Mouse (Mus musculus): ENCODE measurements around the gene Ptprd. TPM values are rescaled to one million over a fixed set of nuclear protein-coding genes. Genes with fewer than 3 reads are reported as not detected.

The Ptprd gene
- total and polyA plus RNA-seq, 3 experiments: 0.30 to 0.66 TPM; not detected in 1

DNA sequence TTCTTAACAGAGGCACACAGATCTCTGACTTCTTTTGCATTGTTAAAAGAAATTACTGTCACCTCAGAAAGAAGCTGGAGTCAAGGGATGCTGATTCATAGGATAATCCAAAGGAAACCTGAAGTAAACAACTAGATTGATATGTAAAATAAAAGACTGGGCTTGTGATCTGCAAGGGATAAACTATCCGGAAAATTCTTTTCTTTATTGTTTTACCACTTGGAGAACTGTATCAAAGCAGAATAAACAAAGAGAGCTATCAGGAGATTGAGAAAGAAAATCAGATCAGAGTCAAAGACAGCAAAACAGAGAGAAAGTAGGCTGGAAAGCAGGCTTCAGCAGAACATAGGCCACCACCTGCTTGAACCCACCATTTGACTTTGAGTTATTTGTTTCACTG is 962.0 kb downstream of the Ptprd start:
- H3K27me3 ChIP-seq (ENCODE audit: insufficient read depth, low read length): no peaks in the 10 kb centered on the region
- H3K4me3 ChIP-seq (ENCODE audit: low read depth, low read length): no peak overlapping the region
- TF ChIP-seq POLR2AphosphoS5 (IDR thresholded peaks at IDR 0.05; ENCODE audit: insufficient replicate concordance, low read depth, low read length) (no peak), CTCF (IDR thresholded peaks at IDR 0.05; ENCODE audit: low read depth, low read length) (no peak), GATA1 (IDR thresholded peaks at IDR 0.05; ENCODE audit: borderline replicate concordance, low read length) (no peak), GATA2 (IDR thresholded peaks at IDR 0.05; ENCODE audit: borderline replicate concordance, low read depth, low read length) (no peak), TAL1 (conservative IDR thresholded peaks at IDR 0.05; ENCODE audit: low read depth, low read length) (no peak)
- no peaks in the 10 kb centered on the region for H3K4me1 ChIP-seq (ENCODE audit: insufficient read depth, low read depth, low read length)
- DNase-seq (ENCODE audit: low spot score) (no peak), ATAC-seq (ENCODE audit: extremely low read depth, insufficient number of reproducible peaks, low FRiP score, poor library complexity, severe bottlenecking) (no peak)
- no peaks in the 10 kb centered on the region for H3K36me3 ChIP-seq (replicated peaks)
- no peaks in the 10 kb centered on the region for H3K9me3 ChIP-seq (replicated peaks)

DNA sequence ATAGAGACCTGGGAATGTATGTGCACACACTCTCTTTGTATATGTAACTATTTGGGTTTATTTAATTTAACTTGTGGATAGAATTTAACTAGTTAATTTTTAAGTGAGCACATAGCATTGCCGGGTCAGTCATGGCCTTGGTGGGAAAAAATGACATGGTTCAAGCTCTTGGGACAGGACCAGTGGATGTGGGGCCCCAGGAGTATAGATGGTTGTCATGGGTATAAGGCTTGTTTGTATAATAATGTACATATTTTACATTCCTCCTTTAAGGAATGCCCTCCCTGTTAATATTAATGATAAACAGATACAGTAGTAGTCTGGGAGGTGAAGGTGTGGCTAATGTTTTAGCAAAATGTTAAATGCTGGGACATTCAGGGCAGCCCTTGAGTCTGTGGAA is 962.8 kb downstream of the Ptprd start:
- TF ChIP-seq CTCF (IDR thresholded peaks at IDR 0.05; ENCODE audit: low read depth, low read length) (no peak), GATA1 (IDR thresholded peaks at IDR 0.05; ENCODE audit: borderline replicate concordance, low read length) (no peak), POLR2AphosphoS5 (IDR thresholded peaks at IDR 0.05; ENCODE audit: insufficient replicate concordance, low read depth, low read length) (no peak), TAL1 (conservative IDR thresholded peaks at IDR 0.05; ENCODE audit: low read depth, low read length) (no peak), GATA2 (IDR thresholded peaks at IDR 0.05; ENCODE audit: borderline replicate concordance, low read depth, low read length) (no peak)
- H3K4me3 ChIP-seq (ENCODE audit: low read depth, low read length): no peak overlapping the region
- ATAC-seq (ENCODE audit: extremely low read depth, insufficient number of reproducible peaks, low FRiP score, poor library complexity, severe bottlenecking): no peak
- no peak for DNase-seq (ENCODE audit: low spot score)
- no peaks in the 10 kb centered on the region for H3K4me1 ChIP-seq (ENCODE audit: insufficient read depth, low read depth, low read length)
- H3K9me3 ChIP-seq (replicated peaks): no peaks in the 10 kb centered on the region
- no peaks in the 10 kb centered on the region for H3K36me3 ChIP-seq (replicated peaks)
- H3K27me3 ChIP-seq (ENCODE audit: insufficient read depth, low read length): no peaks in the 10 kb centered on the region

DNA sequence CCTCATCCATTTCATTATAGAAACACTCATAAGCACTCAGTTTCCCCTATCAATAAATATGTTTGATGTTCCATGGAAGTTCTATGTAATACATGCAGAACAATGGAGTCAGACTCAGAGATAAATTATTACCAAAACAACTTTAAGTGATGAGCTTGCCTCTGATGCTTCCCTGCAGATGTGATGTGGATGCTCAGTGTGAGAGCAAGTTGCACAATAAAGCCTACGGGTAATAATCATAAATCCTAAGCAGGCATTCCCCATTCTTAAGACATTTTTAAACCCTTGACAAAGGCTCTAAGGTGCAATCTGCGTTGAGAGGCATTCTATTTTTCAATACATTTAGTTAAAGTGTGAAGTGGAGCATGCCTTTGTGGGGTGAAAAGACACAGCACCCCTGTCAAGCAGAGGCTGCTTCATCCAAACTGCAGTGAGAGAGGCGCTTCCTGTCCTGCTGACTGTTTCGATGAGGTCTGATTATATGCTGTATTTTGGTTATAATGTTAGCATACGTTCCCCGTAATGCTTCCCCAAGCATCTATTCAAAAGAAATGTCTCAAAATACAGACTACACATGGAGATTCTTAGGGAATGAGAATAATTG is 969.8 kb downstream of the Ptprd start:
- Histone ChIP-seq H3K9me3 (replicated peaks) (no peaks in the 10 kb centered on the region), H3K36me3 (replicated peaks) (no peaks in the 10 kb centered on the region), H3K4me3 (ENCODE audit: low read depth, low read length) (no peak overlapping the region), H3K4me1 (ENCODE audit: insufficient read depth, low read depth, low read length) (no peaks in the 10 kb centered on the region), H3K27me3 (ENCODE audit: insufficient read depth, low read length) (no peaks in the 10 kb centered on the region)
- DNase-seq (ENCODE audit: low spot score) (no peak), ATAC-seq (ENCODE audit: extremely low read depth, insufficient number of reproducible peaks, low FRiP score, poor library complexity, severe bottlenecking) (no peak)
- no peak for TF ChIP-seq CTCF (IDR thresholded peaks at IDR 0.05; ENCODE audit: low read depth, low read length)
- no peak for TF ChIP-seq POLR2AphosphoS5 (IDR thresholded peaks at IDR 0.05; ENCODE audit: insufficient replicate concordance, low read depth, low read length)
- no peak for TF ChIP-seq GATA1 (IDR thresholded peaks at IDR 0.05; ENCODE audit: borderline replicate concordance, low read length)
- no peak for TF ChIP-seq TAL1 (conservative IDR thresholded peaks at IDR 0.05; ENCODE audit: low read depth, low read length)
- no peak for TF ChIP-seq GATA2 (IDR thresholded peaks at IDR 0.05; ENCODE audit: borderline replicate concordance, low read depth, low read length)

DNA sequence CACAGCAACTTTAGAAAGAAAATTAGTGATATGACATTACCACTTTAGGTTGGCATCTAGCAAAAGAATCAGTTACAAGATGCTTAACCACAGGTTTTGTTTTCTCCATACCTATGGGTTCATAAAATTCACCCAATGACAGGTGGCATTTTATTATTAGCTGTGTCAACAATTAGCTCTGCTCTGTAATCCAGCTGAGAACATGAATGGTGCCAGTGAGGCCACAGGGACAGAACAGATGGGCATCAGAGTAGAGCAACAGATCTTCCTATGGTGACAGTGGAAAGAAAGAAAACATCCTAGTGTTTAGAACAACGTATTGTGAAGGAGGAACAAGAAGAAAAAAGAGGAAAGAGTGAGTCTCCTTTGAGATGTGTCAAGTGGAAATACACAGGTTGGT is 973.6 kb downstream of the Ptprd start:
- TF ChIP-seq GATA1 (IDR thresholded peaks at IDR 0.05; ENCODE audit: borderline replicate concordance, low read length) (no peak), POLR2AphosphoS5 (IDR thresholded peaks at IDR 0.05; ENCODE audit: insufficient replicate concordance, low read depth, low read length) (no peak), CTCF (IDR thresholded peaks at IDR 0.05; ENCODE audit: low read depth, low read length) (no peak), TAL1 (conservative IDR thresholded peaks at IDR 0.05; ENCODE audit: low read depth, low read length) (no peak), GATA2 (IDR thresholded peaks at IDR 0.05; ENCODE audit: borderline replicate concordance, low read depth, low read length) (no peak)
- Histone ChIP-seq H3K9me3 (replicated peaks) (no peaks in the 10 kb centered on the region), H3K4me3 (ENCODE audit: low read depth, low read length) (no peak overlapping the region), H3K27me3 (ENCODE audit: insufficient read depth, low read length) (no peaks in the 10 kb centered on the region), H3K36me3 (replicated peaks) (no peaks in the 10 kb centered on the region), H3K4me1 (ENCODE audit: insufficient read depth, low read depth, low read length) (no peaks in the 10 kb centered on the region)
- DNase-seq (ENCODE audit: low spot score) (no peak), ATAC-seq (ENCODE audit: extremely low read depth, insufficient number of reproducible peaks, low FRiP score, poor library complexity, severe bottlenecking) (no peak)

DNA sequence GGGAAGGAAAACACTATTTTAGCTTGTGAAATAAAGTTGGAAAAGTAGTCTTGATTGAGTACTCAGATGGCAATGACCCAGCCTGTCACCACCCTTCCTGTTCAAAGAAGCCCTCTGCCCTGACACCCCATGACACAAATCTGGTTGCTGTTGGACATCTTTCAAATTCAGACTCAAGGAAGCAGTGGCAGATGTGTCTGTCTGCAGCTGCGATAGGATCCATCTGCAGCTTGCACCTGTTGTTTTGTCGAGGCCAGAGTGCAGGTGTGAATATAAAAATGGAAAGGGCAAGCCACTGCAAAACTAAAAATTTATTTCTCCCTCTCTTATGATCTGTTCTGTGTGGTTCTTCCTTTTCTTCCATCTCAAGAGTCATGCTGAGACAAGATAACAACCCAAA is 978.5 kb downstream of the Ptprd start:
- ATAC-seq (ENCODE audit: extremely low read depth, insufficient number of reproducible peaks, low FRiP score, poor library complexity, severe bottlenecking) (no peak), DNase-seq (ENCODE audit: low spot score) (no peak)

DNA sequence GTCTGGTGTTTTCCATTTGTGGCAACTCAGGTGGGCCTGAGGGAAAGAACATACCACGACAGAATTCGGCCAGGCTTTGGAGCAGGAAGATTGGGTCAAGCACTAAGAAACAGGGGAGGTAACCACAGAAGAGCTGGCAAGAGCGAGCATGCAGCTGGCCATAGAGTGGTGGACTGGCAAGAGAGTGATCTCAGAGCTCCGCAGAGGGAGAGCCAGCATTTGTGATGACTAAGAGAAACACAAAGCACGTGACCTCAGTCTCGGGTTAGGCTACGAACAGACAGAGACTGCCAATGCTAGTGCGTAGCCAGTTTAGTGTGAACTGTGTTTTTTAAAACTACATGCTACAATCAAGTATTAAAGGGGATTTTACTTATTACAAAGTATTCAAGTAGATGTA is 1042.9 kb downstream of the Ptprd start:
- ATAC-seq (ENCODE audit: extremely low read depth, insufficient number of reproducible peaks, low FRiP score, poor library complexity, severe bottlenecking) (no peak), DNase-seq (ENCODE audit: low spot score) (no peak)
- TF ChIP-seq TAL1 (conservative IDR thresholded peaks at IDR 0.05; ENCODE audit: low read depth, low read length): no peak
- TF ChIP-seq GATA1 (IDR thresholded peaks at IDR 0.05; ENCODE audit: borderline replicate concordance, low read length): no peak
- TF ChIP-seq POLR2AphosphoS5 (IDR thresholded peaks at IDR 0.05; ENCODE audit: insufficient replicate concordance, low read depth, low read length): no peak
- TF ChIP-seq CTCF (IDR thresholded peaks at IDR 0.05; ENCODE audit: low read depth, low read length): no peak

More for the DNA sequence above, 978.5 kb downstream of the Ptprd start:
- Histone ChIP-seq H3K4me1 (ENCODE audit: insufficient read depth, low read depth, low read length) (no peaks in the 10 kb centered on the region), H3K4me3 (ENCODE audit: low read depth, low read length) (no peak overlapping the region), H3K27me3 (ENCODE audit: insufficient read depth, low read length) (no peaks in the 10 kb centered on the region), H3K9me3 (replicated peaks) (no peaks in the 10 kb centered on the region), H3K36me3 (replicated peaks) (no peaks in the 10 kb centered on the region)
- TF ChIP-seq GATA1 (IDR thresholded peaks at IDR 0.05; ENCODE audit: borderline replicate concordance, low read length) (no peak), TAL1 (conservative IDR thresholded peaks at IDR 0.05; ENCODE audit: low read depth, low read length) (no peak), POLR2AphosphoS5 (IDR thresholded peaks at IDR 0.05; ENCODE audit: insufficient replicate concordance, low read depth, low read length) (no peak), CTCF (IDR thresholded peaks at IDR 0.05; ENCODE audit: low read depth, low read length) (no peak), GATA2 (IDR thresholded peaks at IDR 0.05; ENCODE audit: borderline replicate concordance, low read depth, low read length) (no peak)

More for the DNA sequence above, 1042.9 kb downstream of the Ptprd start:
- no peaks in the 10 kb centered on the region for H3K27me3 ChIP-seq (ENCODE audit: insufficient read depth, low read length)
- H3K36me3 ChIP-seq (replicated peaks): no peaks in the 10 kb centered on the region
- H3K4me3 ChIP-seq (ENCODE audit: low read depth, low read length): no peak overlapping the region
- H3K4me1 ChIP-seq (ENCODE audit: insufficient read depth, low read depth, low read length): no peaks in the 10 kb centered on the region
- no peaks in the 10 kb centered on the region for H3K9me3 ChIP-seq (replicated peaks)

All from G1E (cell line).